Mouse (Mus musculus): ENCODE measurements at regions not wholly inside any gene's neighbourhood (a gene's known extent, or its start where the extent isn't known, plus 50 kb on each side); places are given as distances from the start of the nearest gene placed in this dataset.

GRCm38 (mm10) chr4:105641582-105641981, 148.1 kb upstream of the Gm12728 start:
- TF ChIP-seq CTCF (IDR thresholded peaks at IDR 0.05; ENCODE audit: low read depth) (no peak), EP300 (optimal IDR thresholded peaks at IDR 0.05) (no peak)

All from stomach, postnatal 0 days (tissue).